Comparison of ENCODE assay signal across 16 mouse cellular contexts in genomic region chrX:48157396-48157795, GRCm38 (mm10). TPM values are rescaled to one million over a fixed set of nuclear protein-coding genes. Genes with fewer than 3 reads are reported as not detected.
"Had no signal": no experiment of that assay in that cellular context is flagged by ENCODE, and none has a peak within 500 bp of the region (broad histone marks: within the 10 kb centered on the region; RNA-seq: fewer than 3 reads in every experiment).

No protein-coding gene starts in this region.

- DNase-seq: gastrocnemius, adult 2 months; gastrocnemius, postnatal 10 days; gastrocnemius, postnatal 25 days; heart, adult 2 months; heart, postnatal 14 days; heart, postnatal 4 days; kidney, adult 18-20 months; kidney, postnatal 10 days; kidney, postnatal 25 days; kidney, postnatal 4 days; liver; liver, embryonic 13.5 days; liver, postnatal 0 days had no signal

- ATAC-seq: hindbrain, embryonic 16.5 days; inflammation-experienced regulatory T-cells, adult 6 months; liver, postnatal 0 days had no signal

RNA-seq across cellular contexts. Expression of gene Xpnpep2, which starts 48.9 kb away (rescaled TPM):
- total RNA-seq: granulocyte monocyte progenitor cell, adult 5-6 weeks had no signal
